Mouse (Mus musculus): ENCODE measurements around the gene Ugcg. TPM values are rescaled to one million over a fixed set of nuclear protein-coding genes. Genes with fewer than 3 reads are reported as not detected.

Ugcg gene
- polyA plus RNA-seq, 1 experiment from 2014 or later, result 6.2 TPM

DNA sequence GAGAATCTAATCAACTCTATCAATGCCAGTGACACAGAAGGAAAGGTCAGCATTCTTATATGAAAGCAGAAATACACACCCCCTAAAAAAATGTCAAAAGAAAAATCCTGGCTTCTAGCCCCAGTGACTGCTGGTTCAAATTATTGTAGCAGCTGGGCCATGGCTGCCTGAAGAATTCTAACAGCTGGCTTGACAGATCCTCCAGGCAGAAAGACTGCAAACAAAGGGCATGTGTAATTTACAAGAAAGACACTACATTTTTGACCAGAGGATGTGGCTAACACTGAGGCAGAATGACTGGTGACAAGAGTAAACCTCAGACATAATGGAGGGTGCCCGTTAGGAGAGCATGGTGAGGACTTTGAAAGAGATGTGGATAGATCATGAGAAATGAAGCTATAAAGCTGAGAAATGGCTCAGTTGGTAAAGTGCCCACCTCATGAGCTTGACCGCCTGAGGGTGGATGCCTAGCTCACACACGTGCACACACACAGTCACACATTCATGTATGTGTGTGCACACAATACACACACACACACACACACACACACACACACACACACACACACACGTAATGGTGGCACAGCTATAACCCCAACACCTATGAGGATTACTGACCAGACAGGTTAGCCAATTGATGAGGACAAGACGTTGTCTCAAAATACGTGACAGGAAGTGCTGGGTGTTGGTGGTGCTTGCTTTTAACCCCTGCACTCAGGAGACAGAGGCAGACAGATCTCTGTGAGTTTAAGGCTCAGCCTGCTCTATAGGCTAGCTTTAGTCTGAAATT, 42.4 kb downstream of the Ugcg start:
- Histone ChIP-seq H3K4me1 (replicated peaks) (no peaks in the 10 kb centered on the region), H3K9ac (no peak overlapping the region), H3K4me2 (no peak overlapping the region), H3K9me3 (replicated peaks) (no peaks in the 10 kb centered on the region), H3K4me3 (no peak overlapping the region), H3K36me3 (no peaks in the 10 kb centered on the region), H3K27ac (no peak overlapping the region), H3K27me3 (no peaks in the 10 kb centered on the region)
- no peak for ATAC-seq (replicated peaks; ENCODE audit: insufficient number of reproducible peaks, insufficient read depth, low FRiP score, low read depth)
- 76% methylated on average over 6 of the region's 6 CpGs for WGBS

DNA sequence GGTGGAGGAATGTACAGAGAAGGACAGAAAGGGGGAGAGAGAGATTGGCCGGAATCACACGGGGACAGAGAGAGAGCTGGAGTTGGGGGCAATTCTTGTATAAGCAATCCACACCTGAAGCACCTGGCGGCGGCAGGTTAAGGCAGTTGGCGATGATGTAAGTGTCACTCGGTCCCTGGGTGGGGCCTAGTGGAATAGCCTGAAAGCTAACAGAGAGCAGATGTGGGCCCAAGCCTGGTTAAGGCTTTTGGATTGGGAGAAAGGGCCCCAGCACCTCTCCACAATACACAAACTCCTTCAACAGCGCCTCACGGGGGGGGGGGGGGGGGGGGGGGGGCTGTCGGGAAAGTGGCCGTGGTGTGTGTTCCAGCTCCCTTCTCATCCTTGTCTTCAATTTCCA, 45.0 kb downstream of the Ugcg start:
- no peak for ATAC-seq (replicated peaks; ENCODE audit: insufficient number of reproducible peaks, insufficient read depth, low FRiP score, low read depth)
- H3K4me3 ChIP-seq, result no peak overlapping the region
- 90% methylated on average over 7 of the region's 10 CpGs for WGBS

DNA sequence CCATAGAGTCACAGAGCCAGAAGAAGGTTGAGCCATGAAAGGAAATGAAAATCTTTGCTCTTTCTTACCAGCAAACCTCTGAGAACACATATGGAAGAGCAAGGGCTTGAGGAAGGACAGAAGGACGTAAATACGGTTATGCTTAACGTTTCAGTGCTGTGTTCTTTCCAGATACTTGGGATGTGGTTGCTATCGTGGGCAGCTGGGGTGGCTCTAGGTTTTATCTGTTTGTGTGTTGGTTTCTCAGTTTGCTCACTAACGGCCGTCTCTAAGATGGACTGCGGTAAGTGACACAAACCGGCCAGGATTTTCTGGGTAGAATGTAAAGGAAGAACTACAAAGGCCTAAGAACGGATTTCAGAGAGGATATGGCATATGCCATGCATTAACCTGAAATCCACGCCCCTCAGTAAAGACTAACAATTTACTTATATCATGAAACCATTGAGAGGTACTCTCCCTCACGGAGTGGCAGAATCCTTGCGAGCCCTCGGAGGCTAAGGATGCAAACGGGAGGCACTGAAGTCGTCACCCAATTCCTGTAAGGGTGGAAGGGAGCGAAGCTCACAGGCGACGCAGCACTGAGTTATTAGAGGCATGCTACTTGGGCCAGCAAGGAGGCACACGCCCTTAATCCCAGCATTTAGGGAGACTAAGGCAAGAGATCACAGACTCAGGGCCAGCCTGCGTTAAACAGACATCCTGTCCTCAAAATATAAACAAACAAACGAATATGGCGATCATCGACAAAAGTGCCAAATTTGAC, 45.6 kb downstream of the Ugcg start:
- Histone ChIP-seq H3K9ac (no peak overlapping the region), H3K4me3 (no peak overlapping the region), H3K4me2 (no peak overlapping the region), H3K36me3 (no peaks in the 10 kb centered on the region), H3K27ac (no peak overlapping the region), H3K4me1 (replicated peaks) (peaks cover 4% of the 10 kb centered on the region), H3K9me3 (replicated peaks) (no peaks in the 10 kb centered on the region), H3K27me3 (no peaks in the 10 kb centered on the region)
- WGBS, result 84% methylated on average over 23 of the region's 23 CpGs
- ATAC-seq (replicated peaks; ENCODE audit: insufficient number of reproducible peaks, insufficient read depth, low FRiP score, low read depth), result no peak

More for the DNA sequence above, 45.0 kb downstream of the Ugcg start:
- no peak overlapping the region for H3K4me2 ChIP-seq
- H3K4me1 ChIP-seq (replicated peaks), result no peaks in the 10 kb centered on the region
- H3K36me3 ChIP-seq, result no peaks in the 10 kb centered on the region
- H3K9me3 ChIP-seq (replicated peaks), result no peaks in the 10 kb centered on the region
- no peaks in the 10 kb centered on the region for H3K27me3 ChIP-seq
- no peak overlapping the region for H3K9ac ChIP-seq
- no peak overlapping the region for H3K27ac ChIP-seq

DNA sequence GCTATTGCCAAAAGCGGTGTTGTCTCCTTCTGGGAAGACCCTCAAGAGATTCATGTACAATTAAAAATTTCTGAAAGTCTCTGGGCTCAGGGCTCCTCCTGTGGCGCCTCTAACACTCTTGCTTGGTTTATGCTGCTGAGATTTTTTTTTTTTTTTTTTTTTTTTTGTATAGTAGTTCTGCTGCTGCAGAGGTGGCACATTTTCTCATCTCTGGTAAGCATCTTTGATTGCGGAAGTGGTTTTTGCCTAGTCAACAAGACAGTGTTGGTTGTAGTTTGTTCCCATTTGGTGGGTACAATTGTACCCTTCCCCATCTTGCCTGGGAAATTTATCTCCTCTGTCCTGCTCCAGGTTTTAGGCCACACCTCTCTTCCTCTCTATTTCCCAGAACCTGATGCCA, 47.3 kb downstream of the Ugcg start:
- Histone ChIP-seq H3K9ac (no peak overlapping the region), H3K4me3 (no peak overlapping the region), H3K36me3 (no peaks in the 10 kb centered on the region), H3K27ac (no peak overlapping the region), H3K27me3 (no peaks in the 10 kb centered on the region), H3K4me1 (replicated peaks) (peaks cover 6% of the 10 kb centered on the region), H3K4me2 (no peak overlapping the region), H3K9me3 (replicated peaks) (no peaks in the 10 kb centered on the region)
- WGBS, result 85% methylated on average over 3 of the region's 3 CpGs
- ATAC-seq (replicated peaks; ENCODE audit: insufficient number of reproducible peaks, insufficient read depth, low FRiP score, low read depth), result no peak

DNA sequence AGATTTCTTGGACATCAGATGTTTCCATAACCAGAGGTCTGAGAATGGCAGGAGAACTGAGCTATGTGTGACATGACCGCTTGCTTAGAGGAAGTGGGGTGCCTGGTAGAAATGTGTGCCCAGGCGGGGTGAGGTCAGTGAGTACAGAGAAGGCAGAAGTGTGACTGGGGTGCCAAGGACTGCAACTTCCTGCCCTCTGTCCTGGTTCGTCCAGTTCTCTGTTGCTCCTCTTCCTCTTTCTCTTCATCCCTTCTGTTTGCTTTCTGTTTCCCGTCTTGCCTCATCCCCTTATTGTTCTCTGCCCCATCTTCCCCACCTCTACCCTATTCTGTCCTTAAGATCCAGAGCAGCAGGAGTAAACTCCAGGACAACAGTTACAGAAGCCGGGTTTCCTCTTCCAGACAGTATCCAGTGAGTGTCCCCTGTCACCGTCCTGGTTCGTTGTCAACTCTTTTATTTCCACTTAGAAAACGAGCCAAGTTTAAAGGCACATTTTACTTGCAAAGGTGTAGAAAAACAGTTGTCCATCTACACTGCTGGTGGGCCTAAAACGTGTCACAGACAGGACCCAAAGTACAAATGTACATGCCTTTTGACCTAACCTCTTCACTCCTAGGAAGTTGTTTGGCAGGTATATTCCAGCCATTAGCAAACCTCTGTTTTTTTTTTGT, 49.7 kb downstream of the Ugcg start:
- Histone ChIP-seq H3K4me1 (replicated peaks) (peaks cover 6% of the 10 kb centered on the region), H3K27me3 (no peaks in the 10 kb centered on the region), H3K36me3 (no peaks in the 10 kb centered on the region), H3K9me3 (replicated peaks) (no peaks in the 10 kb centered on the region), H3K27ac (peak overlapping the region; percentile 24; the same call in 1 of the 2 replicates), H3K4me3 (no peak overlapping the region), H3K4me2 (no peak overlapping the region), H3K9ac (no peak overlapping the region)
- 50% methylated on average over 9 of the region's 9 CpGs for WGBS
- ATAC-seq (replicated peaks; ENCODE audit: insufficient number of reproducible peaks, insufficient read depth, low FRiP score, low read depth), result no peak

DNA sequence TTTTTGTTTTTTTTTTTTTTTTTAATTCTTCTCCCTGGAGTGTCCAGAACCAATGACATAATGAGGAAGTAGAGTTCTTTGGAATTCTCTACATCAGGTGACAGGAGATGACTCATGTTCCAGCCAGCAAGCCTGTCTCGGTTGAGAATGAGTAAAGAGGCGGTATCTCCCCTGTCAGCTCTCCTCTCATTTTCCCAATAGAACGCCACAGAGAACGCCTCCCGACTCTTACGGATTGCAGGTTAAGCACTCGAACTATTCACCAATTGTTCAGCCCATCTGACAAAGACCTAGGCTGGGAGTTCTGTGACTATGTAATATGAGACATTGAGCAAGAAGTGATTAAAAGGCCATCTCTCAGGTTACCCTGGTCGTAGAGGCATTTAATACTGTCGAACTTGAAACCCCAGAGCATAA, 50.3 kb downstream of the Ugcg start:
- peak overlapping the region; percentile 47 for H3K27ac ChIP-seq
- no peaks in the 10 kb centered on the region for H3K36me3 ChIP-seq
- H3K27me3 ChIP-seq, result no peaks in the 10 kb centered on the region
- no peaks in the 10 kb centered on the region for H3K9me3 ChIP-seq (replicated peaks)
- peak overlapping the region; percentile 1; the same call in 1 of the 2 replicates for H3K9ac ChIP-seq
- 23% methylated on average over 9 of the region's 9 CpGs for WGBS
- ATAC-seq (replicated peaks; ENCODE audit: insufficient number of reproducible peaks, insufficient read depth, low FRiP score, low read depth), result peak; percentile 50; the same call in 1 of the 2 replicates
- H3K4me3 ChIP-seq, result no peak overlapping the region
- H3K4me1 ChIP-seq (replicated peaks), result peaks cover 6% of the 10 kb centered on the region
- peak overlapping the region; percentile 35 for H3K4me2 ChIP-seq

DNA sequence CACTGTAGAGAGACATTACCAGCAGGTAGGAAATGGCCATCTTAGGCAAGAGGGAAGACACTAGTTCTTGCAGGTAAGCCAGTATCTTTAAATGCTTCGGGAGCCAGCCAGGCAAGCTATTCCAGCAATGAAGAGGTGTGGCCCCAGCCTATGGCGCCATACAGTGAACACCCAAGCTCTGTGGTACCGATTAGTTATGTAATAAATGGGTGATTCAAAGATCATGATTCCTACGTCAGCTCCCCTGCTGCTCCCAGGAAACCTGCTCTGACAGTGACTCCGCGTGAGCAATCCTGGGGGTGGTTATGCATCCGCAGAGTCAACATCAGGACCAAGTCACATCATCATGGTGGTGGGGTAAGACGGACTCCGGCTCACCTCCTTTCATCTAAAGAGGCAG, 51.1 kb downstream of the Ugcg start:
- no peaks in the 10 kb centered on the region for H3K9me3 ChIP-seq (replicated peaks)
- no peak overlapping the region for H3K4me2 ChIP-seq
- no peaks in the 10 kb centered on the region for H3K27me3 ChIP-seq
- H3K36me3 ChIP-seq, result no peaks in the 10 kb centered on the region
- no peak for ATAC-seq (replicated peaks; ENCODE audit: insufficient number of reproducible peaks, insufficient read depth, low FRiP score, low read depth)
- no peak overlapping the region for H3K9ac ChIP-seq
- no peak overlapping the region for H3K27ac ChIP-seq
- H3K4me1 ChIP-seq (replicated peaks), result peaks cover 6% of the 10 kb centered on the region
- no peak overlapping the region for H3K4me3 ChIP-seq
- 92% methylated on average over 9 of the region's 9 CpGs for WGBS

DNA sequence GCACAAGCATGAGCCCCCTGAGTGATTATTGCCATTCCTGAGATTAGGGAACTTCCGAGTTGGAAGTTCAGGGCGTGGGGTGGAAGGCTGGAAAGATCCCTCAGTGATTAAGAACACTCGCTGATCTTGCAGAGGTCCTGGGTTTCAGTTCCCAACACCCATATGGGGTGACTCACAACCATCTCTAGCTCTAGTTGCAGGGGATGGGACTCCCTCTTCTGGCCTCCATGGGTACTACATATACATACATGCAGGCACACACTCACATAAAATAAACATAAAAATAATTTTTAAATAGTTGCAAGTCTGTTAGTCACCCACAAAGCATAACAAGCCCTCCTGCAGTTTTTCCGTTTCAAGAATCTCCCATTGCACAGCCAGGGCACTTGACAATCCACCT, 52.0 kb downstream of the Ugcg start:
- Histone ChIP-seq H3K4me2 (no peak overlapping the region), H3K27me3 (no peaks in the 10 kb centered on the region), H3K4me3 (no peak overlapping the region), H3K36me3 (no peaks in the 10 kb centered on the region), H3K27ac (no peak overlapping the region), H3K9me3 (replicated peaks) (no peaks in the 10 kb centered on the region), H3K9ac (no peak overlapping the region), H3K4me1 (replicated peaks) (peaks cover 6% of the 10 kb centered on the region)
- 90% methylated on average over 4 of the region's 4 CpGs for WGBS
- no peak for ATAC-seq (replicated peaks; ENCODE audit: insufficient number of reproducible peaks, insufficient read depth, low FRiP score, low read depth)

DNA sequence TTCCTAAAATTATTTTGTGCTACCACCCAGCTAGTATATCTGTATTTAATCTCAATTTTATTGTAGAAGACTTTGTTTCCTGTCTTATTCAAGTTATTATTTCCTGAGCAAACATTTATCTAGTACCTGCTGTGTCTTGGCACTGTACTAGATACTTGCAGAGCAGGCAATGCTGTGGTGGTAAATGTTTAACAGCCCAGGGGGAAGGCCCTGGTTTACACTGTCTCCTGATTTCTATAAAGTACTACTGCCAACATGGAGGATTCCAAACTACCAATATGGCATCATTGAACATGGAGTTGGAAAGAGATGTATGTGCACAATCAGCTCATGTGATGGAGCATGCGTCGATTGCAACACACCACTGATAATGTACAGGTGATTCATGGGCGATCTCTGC, 53.2 kb downstream of the Ugcg start:
- no peaks in the 10 kb centered on the region for H3K27me3 ChIP-seq
- H3K4me2 ChIP-seq, result no peak overlapping the region
- H3K4me1 ChIP-seq (replicated peaks), result peaks cover 6% of the 10 kb centered on the region
- no peak overlapping the region for H3K27ac ChIP-seq
- no peak for ATAC-seq (replicated peaks; ENCODE audit: insufficient number of reproducible peaks, insufficient read depth, low FRiP score, low read depth)
- no peaks in the 10 kb centered on the region for H3K9me3 ChIP-seq (replicated peaks)
- H3K4me3 ChIP-seq, result no peak overlapping the region
- 88% methylated on average over 3 of the region's 3 CpGs for WGBS
- no peaks in the 10 kb centered on the region for H3K36me3 ChIP-seq
- H3K9ac ChIP-seq, result no peak overlapping the region

DNA sequence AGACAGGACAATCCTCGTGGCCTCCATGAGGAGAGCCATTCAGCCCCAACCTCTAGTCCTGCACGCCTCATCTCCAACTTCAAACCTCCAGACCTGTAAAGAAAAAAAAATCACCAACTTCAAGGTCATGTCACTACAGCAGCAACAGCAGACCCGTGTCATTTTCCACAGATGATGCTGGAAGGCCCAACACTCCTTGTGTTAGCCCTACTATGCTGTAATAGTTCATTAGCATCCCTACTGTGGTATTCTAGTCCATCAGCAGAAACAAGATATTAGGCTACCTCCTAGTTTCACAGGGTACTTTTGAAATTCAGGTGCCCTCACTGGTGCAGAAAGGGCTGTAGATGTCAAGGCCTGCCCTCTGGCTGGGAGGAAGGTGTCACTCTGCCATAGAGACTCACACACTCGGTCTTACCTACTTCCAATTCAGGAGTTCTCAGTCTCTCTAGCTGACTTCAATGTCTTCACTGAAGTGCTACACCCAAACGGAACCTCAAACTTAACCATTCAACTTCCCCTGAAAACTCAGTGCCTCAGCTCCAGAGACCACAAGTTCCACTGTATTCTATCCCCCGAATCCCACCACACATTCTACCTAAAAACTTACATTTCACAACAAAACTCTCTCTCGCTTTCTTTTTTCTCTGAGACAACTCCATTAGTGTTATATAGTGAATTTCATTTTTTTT, 54.9 kb downstream of the Ugcg start:
- no peak for ATAC-seq (replicated peaks; ENCODE audit: insufficient number of reproducible peaks, insufficient read depth, low FRiP score, low read depth)
- H3K9ac ChIP-seq, result no peak overlapping the region
- peaks cover 6% of the 10 kb centered on the region for H3K4me1 ChIP-seq (replicated peaks)
- no peaks in the 10 kb centered on the region for H3K9me3 ChIP-seq (replicated peaks)
- H3K27ac ChIP-seq, result no peak overlapping the region
- no peak overlapping the region for H3K4me3 ChIP-seq
- no peaks in the 10 kb centered on the region for H3K27me3 ChIP-seq
- 77% methylated on average over 7 of the region's 7 CpGs for WGBS
- H3K36me3 ChIP-seq, result no peaks in the 10 kb centered on the region
- H3K4me2 ChIP-seq, result no peak overlapping the region
